Mouse (Mus musculus) limb, embryonic 12.5 days (tissue): ENCODE data around the gene Evx1. TPM values are rescaled to one million over a fixed set of nuclear protein-coding genes. Genes with fewer than 3 reads are reported as not detected.
A peak's percentile ranks its signal among the peaks of the same experiment; 100 is the strongest.

Experiments used
- ATAC-seq: fragments of 200-750 bp; cut with Nextera tagmentation; 2 replicates; pipeline ENCODE4 v1.8.0; 2017; ENCODE audit warnings: low read depth, moderate TSS enrichment; ENCODE audit not compliant: insufficient number of reproducible peaks, insufficient read depth, low FRiP score, low TSS enrichment
- H3K27ac ChIP-seq: fragments of 300-500 bp; sonication (generic); 2 replicates; pipeline ENCODE4 v1.5.1; 2016; ENCODE audit warnings: mild to moderate bottlenecking, moderate library complexity
- H3K27me3 ChIP-seq: fragments of 300-500 bp; sonication (generic); 2 replicates; pipeline ENCODE4 v1.6.1; 2016; ENCODE audit warnings: mild to moderate bottlenecking, moderate library complexity
- H3K36me3 ChIP-seq: fragments of 300-500 bp; sonication (generic); 2 replicates; pipeline ENCODE4 v1.6.1; 2016; ENCODE audit warnings: mild to moderate bottlenecking, moderate library complexity
- H3K4me1 ChIP-seq: fragments of 300-500 bp; sonication (generic); replicated peaks from 2 replicates; pipeline ENCODE4 v1.6.1; 2016
- H3K4me2 ChIP-seq: fragments of 300-500 bp; sonication (generic); 2 replicates; pipeline ENCODE4 v1.6.1; 2016; ENCODE audit warnings: mild to moderate bottlenecking, moderate library complexity
- H3K4me3 ChIP-seq: fragments of 300-500 bp; sonication (generic); replicated peaks from 2 replicates; pipeline ENCODE4 v1.5.1; 2016; ENCODE audit warnings: mild to moderate bottlenecking
- H3K9ac ChIP-seq: fragments of 300-500 bp; sonication (generic); replicated peaks from 2 replicates; pipeline ENCODE4 v1.6.1; 2016; ENCODE audit warnings: mild to moderate bottlenecking, moderate library complexity
- H3K9me3 ChIP-seq: fragments of 300-500 bp; sonication (generic); 2 replicates; pipeline ENCODE4 v1.6.1; 2016; ENCODE audit warnings: mild to moderate bottlenecking, moderate library complexity
- WGBS: fragments of 180-500 bp; shearing (Covaris S2); methylation state at CpG from one replicate; pipeline ENCODE4 v1.1.7; 2016; 5-methylcytosine and 5-hydroxymethylcytosine counted together
- polyA plus RNA-seq: library from polyadenylated mRNA; unstranded; fragments of >200 nt; fragmentation: Nextera tagmentation; extraction: Ambion mirVana; gene quantifications from 2 replicates; pipeline ENCODE4 v1.2.1, GENCODE M21; 2016

Evx1 gene
- polyA plus RNA-seq, 1 experiment from 2014 or later: 5.2 TPM

DNA sequence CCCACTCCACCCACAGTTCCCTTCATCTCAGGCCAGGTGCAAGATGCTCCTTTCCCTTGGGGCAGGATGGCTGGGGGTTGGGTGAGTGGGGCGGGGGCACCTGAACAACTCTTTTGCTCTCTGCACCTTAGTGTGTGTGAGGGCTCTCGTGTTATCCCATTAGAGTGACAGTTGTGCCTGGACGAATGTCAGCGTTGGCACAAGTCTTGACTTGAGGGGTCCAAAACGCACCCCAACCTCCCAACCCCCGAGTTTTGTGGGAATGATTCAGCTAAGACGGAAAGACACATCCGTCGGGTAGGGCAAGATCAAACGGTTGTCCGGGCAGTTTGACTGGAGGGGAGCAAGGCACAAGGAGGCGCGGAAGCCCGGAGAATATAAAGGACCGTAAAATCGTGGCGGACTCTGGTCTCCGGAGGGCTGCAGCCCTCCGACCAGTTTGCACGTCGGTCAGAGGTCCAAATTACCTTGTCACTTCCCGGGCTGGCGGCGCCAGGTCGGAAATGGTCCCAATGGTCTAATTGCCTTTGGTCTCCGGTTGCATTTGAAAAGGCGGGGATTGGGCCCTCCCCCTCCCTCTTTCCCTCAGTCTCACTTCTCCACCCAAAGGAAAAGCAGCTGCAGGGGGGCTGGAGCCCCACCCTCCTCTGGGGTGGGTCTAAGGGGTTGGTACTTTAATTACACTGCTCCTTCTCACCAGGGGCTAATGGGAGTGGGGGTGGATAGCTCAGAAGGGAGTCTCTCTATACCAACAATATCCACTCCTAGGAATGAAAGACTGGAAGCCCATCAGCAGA lies 1.2 kb downstream of the Evx1 start:
- H3K9me3 ChIP-seq: no peaks in the 10 kb centered on the region
- H3K36me3 ChIP-seq: no peaks in the 10 kb centered on the region
- peaks cover 91% of the 10 kb centered on the region for H3K27me3 ChIP-seq
- peak overlapping the region; percentile 80 for H3K4me2 ChIP-seq
- H3K9ac ChIP-seq: peak overlapping the region; percentile 65
- peak; percentile 43 for ATAC-seq
- peak overlapping the region; percentile 48 for H3K4me3 ChIP-seq
- WGBS: under 1% methylated on average over 27 of the region's 27 CpGs
- peaks cover 66% of the 10 kb centered on the region for H3K4me1 ChIP-seq
- H3K27ac ChIP-seq: peak overlapping the region; percentile 87

- ATAC-seq: no peak
- H3K4me3 ChIP-seq: peak overlapping the region; percentile 48
- H3K27ac ChIP-seq: no peak overlapping the region
- 9% methylated on average over 27 of the region's 27 CpGs for WGBS
- H3K27me3 ChIP-seq: peaks cover 89% of the 10 kb centered on the region
- H3K4me2 ChIP-seq: peak overlapping the region; percentile 80
- H3K9me3 ChIP-seq: no peaks in the 10 kb centered on the region
- peak overlapping the region; percentile 62; the same call in 1 of the 2 replicates for H3K9ac ChIP-seq
- peaks cover 62% of the 10 kb centered on the region for H3K4me1 ChIP-seq
- H3K36me3 ChIP-seq: no peaks in the 10 kb centered on the region
Observed at GRCm38 (mm10) chr6:52315441-52316412, 2.4 kb downstream of the Evx1 start.

DNA sequence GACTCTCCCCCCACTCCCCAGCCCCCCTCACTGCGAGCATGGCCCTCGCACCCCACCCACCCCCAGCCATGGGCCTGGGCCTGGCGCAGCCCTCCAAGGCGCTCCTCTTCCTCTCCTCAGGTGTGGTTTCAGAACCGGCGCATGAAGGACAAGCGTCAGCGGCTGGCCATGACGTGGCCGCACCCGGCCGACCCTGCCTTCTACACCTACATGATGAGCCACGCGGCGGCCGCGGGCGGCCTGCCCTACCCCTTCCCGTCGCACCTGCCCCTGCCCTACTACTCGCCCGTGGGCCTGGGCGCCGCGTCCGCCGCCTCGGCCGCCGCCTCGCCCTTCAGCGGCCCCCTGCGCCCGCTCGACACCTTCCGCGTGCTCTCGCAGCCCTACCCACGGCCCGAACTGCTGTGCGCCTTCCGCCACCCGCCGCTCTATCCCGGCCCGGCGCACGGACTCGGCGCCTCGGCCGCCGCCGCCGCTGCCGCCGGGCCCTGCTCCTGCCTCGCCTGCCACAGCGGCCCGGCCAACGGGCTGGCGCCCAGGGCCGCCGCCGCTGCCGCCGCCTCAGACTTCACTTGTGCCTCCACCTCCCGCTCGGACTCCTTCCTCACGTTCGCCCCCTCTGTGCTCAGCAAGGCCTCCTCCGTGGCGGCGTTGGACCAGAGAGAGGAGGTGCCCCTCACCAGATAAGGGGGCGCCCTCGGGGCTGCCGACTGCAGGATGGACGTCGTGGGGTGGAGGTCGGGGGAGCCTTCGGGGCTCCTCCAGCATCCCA lies 3.3 kb downstream of the Evx1 start:
- H3K4me2 ChIP-seq: peak overlapping the region; percentile 80
- H3K27me3 ChIP-seq: peaks cover 85% of the 10 kb centered on the region
- ATAC-seq: no peak
- H3K9me3 ChIP-seq: no peaks in the 10 kb centered on the region
- no peaks in the 10 kb centered on the region for H3K36me3 ChIP-seq
- H3K9ac ChIP-seq: peak overlapping the region; percentile 62
- 6% methylated on average over 79 of the region's 81 CpGs for WGBS
- peak overlapping the region; percentile 48 for H3K4me3 ChIP-seq
- H3K27ac ChIP-seq: no peak overlapping the region
- peaks cover 57% of the 10 kb centered on the region for H3K4me1 ChIP-seq

DNA sequence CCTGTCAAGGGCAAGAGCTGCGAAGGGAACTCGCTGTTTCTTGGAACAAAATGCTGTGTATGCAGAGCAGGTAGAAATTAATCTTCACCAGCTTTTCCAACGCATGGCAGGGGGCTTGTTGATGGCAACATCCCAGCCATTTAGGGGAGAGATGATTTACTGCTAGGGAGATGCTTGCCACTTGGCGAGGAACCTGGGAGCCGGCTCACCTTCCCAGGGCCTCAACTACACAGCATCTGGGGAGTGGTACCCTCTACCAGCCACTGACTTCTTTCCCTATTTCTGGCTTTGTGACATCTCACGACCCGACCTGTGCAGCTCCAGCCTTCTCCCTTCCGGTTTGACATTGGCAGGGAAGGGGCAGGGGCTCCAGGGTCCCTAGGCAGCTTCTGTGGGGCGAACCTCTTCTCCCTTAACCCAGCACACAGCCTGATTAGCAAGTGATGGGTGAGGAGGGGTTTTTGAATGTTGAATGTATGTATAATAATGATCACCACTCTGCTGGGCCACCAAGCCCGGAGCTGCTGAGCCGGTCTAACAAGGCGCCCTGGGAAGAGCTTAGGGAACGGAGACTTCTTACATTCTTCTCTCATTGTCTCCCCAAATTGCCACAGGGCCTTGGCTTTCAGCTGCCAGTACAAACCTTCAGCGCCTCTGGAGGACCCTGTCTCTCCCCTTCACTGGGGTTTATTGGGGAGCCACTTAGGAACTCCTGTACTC lies 4.3 kb downstream of the Evx1 start:
- peak overlapping the region; percentile 48; the same call in 1 of the 2 replicates for H3K4me3 ChIP-seq
- 0 out of 2 replicates have a peak overlapping the region, but pooled peaks have one; percentile 80 for H3K4me2 ChIP-seq
- no peaks in the 10 kb centered on the region for H3K9me3 ChIP-seq
- H3K4me1 ChIP-seq: peaks cover 65% of the 10 kb centered on the region
- peaks cover 86% of the 10 kb centered on the region for H3K27me3 ChIP-seq
- no peak overlapping the region for H3K27ac ChIP-seq
- H3K36me3 ChIP-seq: no peaks in the 10 kb centered on the region
- WGBS: 40% methylated on average over 14 of the region's 14 CpGs
- H3K9ac ChIP-seq: no peak overlapping the region
- no peak for ATAC-seq

GRCm38 (mm10) chr6:52318271-52318670 lies 5.0 kb downstream of the Evx1 start:
- Histone ChIP-seq H3K27ac (no peak overlapping the region), H3K4me1 (peaks cover 69% of the 10 kb centered on the region), H3K27me3 (peaks cover 91% of the 10 kb centered on the region), H3K9ac (no peak overlapping the region), H3K4me3 (no peak overlapping the region), H3K9me3 (no peaks in the 10 kb centered on the region), H3K36me3 (no peaks in the 10 kb centered on the region), H3K4me2 (no peak overlapping the region)
- no peak for ATAC-seq
- 68% methylated on average over 1 of the region's 1 CpGs for WGBS

GRCm38 (mm10) chr6:52319956-52320690 lies 6.8 kb downstream of the Evx1 start:
- no peak for ATAC-seq
- Histone ChIP-seq H3K9ac (no peak overlapping the region), H3K4me3 (no peak overlapping the region), H3K9me3 (no peaks in the 10 kb centered on the region), H3K4me1 (peaks cover 52% of the 10 kb centered on the region), H3K36me3 (no peaks in the 10 kb centered on the region), H3K4me2 (peak overlapping the region; percentile 6; the same call in 1 of the 2 replicates), H3K27me3 (peaks cover 89% of the 10 kb centered on the region), H3K27ac (no peak overlapping the region)
- WGBS: 3% methylated on average over 17 of the region's 17 CpGs

- ATAC-seq: no peak
- 5% methylated on average over 12 of the region's 12 CpGs for WGBS
- H3K36me3 ChIP-seq: no peaks in the 10 kb centered on the region
- H3K4me1 ChIP-seq: peaks cover 42% of the 10 kb centered on the region
- no peaks in the 10 kb centered on the region for H3K9me3 ChIP-seq
- peak overlapping the region; percentile 50; the same call in 1 of the 2 replicates for H3K4me2 ChIP-seq
- H3K4me3 ChIP-seq: peak overlapping the region; percentile 14; the same call in 1 of the 2 replicates
- no peak overlapping the region for H3K9ac ChIP-seq
- H3K27me3 ChIP-seq: peaks cover 87% of the 10 kb centered on the region
- no peak overlapping the region for H3K27ac ChIP-seq
Observed at GRCm38 (mm10) chr6:52320966-52321825, 7.9 kb downstream of the Evx1 start.

- H3K4me1 ChIP-seq: peaks cover 35% of the 10 kb centered on the region
- H3K9me3 ChIP-seq: no peaks in the 10 kb centered on the region
- H3K9ac ChIP-seq: no peak overlapping the region
- no peak overlapping the region for H3K27ac ChIP-seq
- H3K4me2 ChIP-seq: peak overlapping the region; percentile 50
- no peak for ATAC-seq
- peak overlapping the region; percentile 14 for H3K4me3 ChIP-seq
- H3K36me3 ChIP-seq: no peaks in the 10 kb centered on the region
- WGBS: under 1% methylated on average over 21 of the region's 21 CpGs
- peaks cover 86% of the 10 kb centered on the region for H3K27me3 ChIP-seq
Observed at GRCm38 (mm10) chr6:52321826-52322315, 8.6 kb downstream of the Evx1 start.

- peak overlapping the region; percentile 40 for H3K4me2 ChIP-seq
Observed at GRCm38 (mm10) chr6:52322721-52323215, 9.5 kb downstream of the Evx1 start.

More at GRCm38 (mm10) chr6:52322721-52323215, 9.5 kb downstream of the Evx1 start:
- no peak for ATAC-seq
- peak overlapping the region; percentile 11; the same call in 1 of the 2 replicates for H3K4me3 ChIP-seq
- H3K9ac ChIP-seq: no peak overlapping the region
- WGBS: under 1% methylated on average over 16 of the region's 16 CpGs
- H3K27ac ChIP-seq: no peak overlapping the region
- peaks cover 26% of the 10 kb centered on the region for H3K4me1 ChIP-seq
- no peaks in the 10 kb centered on the region for H3K36me3 ChIP-seq
- H3K9me3 ChIP-seq: no peaks in the 10 kb centered on the region
- H3K27me3 ChIP-seq: peaks cover 77% of the 10 kb centered on the region
